Mouse (Mus musculus): ENCODE data around the gene Rgs5.

DNA sequence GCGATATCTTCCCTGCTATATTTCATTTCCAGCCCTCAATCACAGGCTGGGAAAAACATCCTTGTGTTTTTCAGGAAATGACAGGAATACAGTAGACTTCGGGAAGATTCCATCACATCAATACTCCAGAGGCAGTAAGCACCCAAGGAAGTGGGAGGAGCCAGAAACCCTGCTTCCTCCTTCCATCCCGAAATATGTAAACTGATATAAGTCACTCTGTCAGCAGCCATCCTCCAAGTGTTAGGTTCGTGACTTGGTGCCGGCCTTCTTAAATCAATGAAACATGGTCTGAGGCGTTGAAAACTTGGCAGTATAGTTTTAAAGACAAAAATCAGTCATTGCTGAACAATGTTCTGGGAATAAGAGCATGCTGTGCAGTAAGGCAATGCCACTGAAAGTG is 80.8 kb downstream of the Rgs5 start:
- TF ChIP-seq GATA1 (IDR thresholded peaks at IDR 0.05; ENCODE audit: low read length) (no peak), TAL1 (IDR thresholded peaks at IDR 0.05; ENCODE audit: low read length) (no peak)
